Mouse (Mus musculus) CH12.LX (cell line): ENCODE results near the gene Amh. TPM values are rescaled to one million over a fixed set of nuclear protein-coding genes. Genes with fewer than 3 reads are reported as not detected.

Experiments used
- DNase-seq: peaks from one replicate; pipeline ENCODE4 v3.0.0-alpha.2; 2013; ENCODE audit errors: extremely low read depth
- H3K27ac ChIP-seq: 2 replicates; pipeline ENCODE4 v1.5.1; 2012; ENCODE audit warnings: low read depth, mild to moderate bottlenecking, control low read depth, moderate library complexity; ENCODE audit not compliant: insufficient read depth
- H3K27me3 ChIP-seq: replicated peaks from 2 replicates; pipeline ENCODE3; 2012; ENCODE audit warnings: inconsistent platforms
- H3K36me3 ChIP-seq, 2 experiments: replicated peaks in 1 of 2; 2 replicates each; pipeline versions ENCODE3 to v1.6.1; 2012; ENCODE audit warnings: inconsistent platforms in 1 of 2, low read length in 1 of 2, mild to moderate bottlenecking in 1 of 2, mixed read lengths in 1 of 2, moderate library complexity in 1 of 2; ENCODE audit not compliant: control insufficient read depth in 1 of 2, insufficient read depth in 1 of 2
- H3K4me1 ChIP-seq, 2 experiments: 2 replicates each; pipeline ENCODE4 v1.6.1; 2012; ENCODE audit warnings: inconsistent platforms in 1 of 2, moderate library complexity in 1 of 2; ENCODE audit not compliant: insufficient read depth in 2 of 2, control insufficient read depth in 1 of 2
- H3K4me2 ChIP-seq: 2 replicates; pipeline ENCODE4 v1.6.1; 2012; ENCODE audit warnings: low read depth, mild to moderate bottlenecking, control low read depth; ENCODE audit not compliant: poor library complexity, insufficient read depth, severe bottlenecking
- H3K4me3 ChIP-seq, 3 experiments: fragments of 150-350 bp in 1 of 3; sonication (generic) in 1 of 3; replicated peaks in 1 of 3; 2 replicates each; pipeline versions ENCODE3 to v1.5.1; 2011 to 2012; ENCODE audit warnings: low read depth in 2 of 3, low read length in 2 of 3, mild to moderate bottlenecking in 2 of 3, moderate library complexity in 2 of 3, control low read depth in 1 of 3, improper control_type of control experiment in 1 of 3, inconsistent platforms in 1 of 3, mixed read lengths in 1 of 3; ENCODE audit not compliant: poor library complexity in 1 of 3
- H3K79me2 ChIP-seq: replicated peaks from 2 replicates; pipeline ENCODE4 v1.6.1; 2012; ENCODE audit warnings: mild to moderate bottlenecking, moderate library complexity; ENCODE audit not compliant: control insufficient read depth, poor library complexity, insufficient read depth, severe bottlenecking; ENCODE audit errors: extremely low read depth
- H3K9ac ChIP-seq: 2 replicates; pipeline ENCODE4 v1.6.1; 2012; ENCODE audit warnings: low read depth, mild to moderate bottlenecking, control low read depth, moderate library complexity; ENCODE audit not compliant: insufficient read depth
- H3K9me3 ChIP-seq: replicated peaks from 2 replicates; pipeline ENCODE3; 2012; ENCODE audit warnings: low read length, inconsistent platforms, mixed read lengths
- BHLHE40 ChIP-seq: IDR thresholded peaks from 2 replicates; pipeline ENCODE4 v1.6.1; 2011; ENCODE audit warnings: mild to moderate bottlenecking, low read depth, low read length, improper control_type of control experiment
- CHD1 ChIP-seq: IDR thresholded peaks from 2 replicates; pipeline ENCODE4 v1.6.1; 2012; ENCODE audit warnings: low read depth, low read length, improper control_type of control experiment, inconsistent platforms
- CTCF ChIP-seq, 2 experiments: IDR thresholded peaks in 1 of 2; conservative IDR thresholded peaks in 1 of 2; 2 replicates each; pipeline ENCODE4 v1.5.1; 2011 to 2012; ENCODE audit warnings: low read depth in 2 of 2, low read length in 2 of 2, improper control_type of control experiment in 1 of 2, inconsistent platforms in 1 of 2, mild to moderate bottlenecking in 1 of 2, moderate library complexity in 1 of 2
- E2F4 ChIP-seq: IDR thresholded peaks from 2 replicates; pipeline ENCODE4 v1.6.1; 2011; ENCODE audit warnings: low read depth, low read length, improper control_type of control experiment; ENCODE audit not compliant: insufficient replicate concordance
- ELF1 ChIP-seq: IDR thresholded peaks from 2 replicates; pipeline ENCODE4 v1.6.1; 2014; ENCODE audit warnings: low read depth, mild to moderate bottlenecking, inconsistent platforms, low read length, improper control_type of control experiment
- EP300 ChIP-seq: IDR thresholded peaks from 2 replicates; pipeline ENCODE4 v1.6.1; 2011; ENCODE audit warnings: low read length, improper control_type of control experiment
- HCFC1 ChIP-seq: IDR thresholded peaks from 2 replicates; pipeline ENCODE4 v1.6.1; 2012; ENCODE audit warnings: low read depth, mild to moderate bottlenecking, inconsistent platforms, low read length, improper control_type of control experiment
- JUND ChIP-seq: conservative IDR thresholded peaks from 2 replicates; pipeline ENCODE4 v1.6.1; 2011; ENCODE audit warnings: low read depth, low read length, improper control_type of control experiment
- MAFK ChIP-seq: IDR thresholded peaks from 2 replicates; pipeline ENCODE4 v1.6.1; 2011; ENCODE audit warnings: low read length, improper control_type of control experiment; ENCODE audit not compliant: insufficient replicate concordance
- MAX ChIP-seq: IDR thresholded peaks from 2 replicates; pipeline ENCODE4 v1.6.1; 2011; ENCODE audit warnings: low read length, improper control_type of control experiment
- MAZ ChIP-seq: IDR thresholded peaks from 2 replicates; pipeline ENCODE4 v1.6.1; 2012; ENCODE audit warnings: low read depth, mild to moderate bottlenecking, inconsistent platforms, low read length, improper control_type of control experiment, moderate library complexity
- MEF2A ChIP-seq: IDR thresholded peaks from 2 replicates; pipeline ENCODE4 v1.6.1; 2014; ENCODE audit warnings: low read depth, mild to moderate bottlenecking, inconsistent platforms, low read length, improper control_type of control experiment, borderline replicate concordance
- MYC ChIP-seq: IDR thresholded peaks from 2 replicates; pipeline ENCODE4 v1.6.1; 2011; ENCODE audit warnings: low read depth, mild to moderate bottlenecking, improper control_type of control experiment, low read length
- NELFE ChIP-seq: IDR thresholded peaks from 2 replicates; pipeline ENCODE4 v1.6.1; 2011; ENCODE audit warnings: low read depth, low read length, improper control_type of control experiment
- NRF1 ChIP-seq: IDR thresholded peaks from 2 replicates; pipeline ENCODE4 v1.6.1; 2014; ENCODE audit warnings: low read depth, mild to moderate bottlenecking, inconsistent platforms, low read length, improper control_type of control experiment, moderate library complexity
- PAX5 ChIP-seq: IDR thresholded peaks from 2 replicates; pipeline ENCODE4 v1.6.1; 2012; ENCODE audit warnings: low read length, inconsistent platforms, mixed read lengths
- RAD21 ChIP-seq: IDR thresholded peaks from 2 replicates; pipeline ENCODE4 v1.6.1; 2011; ENCODE audit warnings: low read depth, mild to moderate bottlenecking, low read length, improper control_type of control experiment, moderate library complexity
- RCOR1 ChIP-seq: conservative IDR thresholded peaks from 2 replicates; pipeline ENCODE4 v1.6.1; 2012; ENCODE audit warnings: low read depth, mild to moderate bottlenecking, inconsistent platforms, low read length, improper control_type of control experiment
- SIN3A ChIP-seq: IDR thresholded peaks from 2 replicates; pipeline ENCODE4 v1.6.1; 2012; ENCODE audit warnings: low read length, improper control_type of control experiment, inconsistent platforms
- SMC3 ChIP-seq: IDR thresholded peaks from 2 replicates; pipeline ENCODE4 v1.6.1; 2011; ENCODE audit warnings: low read depth, low read length, improper control_type of control experiment
- USF1 ChIP-seq: IDR thresholded peaks from 2 replicates; pipeline ENCODE4 v1.6.1; 2014; ENCODE audit warnings: low read depth, mild to moderate bottlenecking, inconsistent platforms, low read length, improper control_type of control experiment
- USF2 ChIP-seq: conservative IDR thresholded peaks from 2 replicates; pipeline ENCODE4 v1.6.1; 2011; ENCODE audit warnings: low read depth, low read length, improper control_type of control experiment
- ZC3H11A ChIP-seq: IDR thresholded peaks from 2 replicates; pipeline ENCODE4 v1.6.1; 2012; ENCODE audit warnings: low read depth, mild to moderate bottlenecking, inconsistent platforms, low read length, improper control_type of control experiment
- ZMIZ1 ChIP-seq: IDR thresholded peaks from 2 replicates; pipeline ENCODE4 v1.6.1; 2012; ENCODE audit warnings: low read depth, mild to moderate bottlenecking, inconsistent platforms, low read length, improper control_type of control experiment
- dilution Hi-C: fragments of 300-500 bp; cut with MboI; formaldehyde crosslinking; loops from 2 replicates; pipeline ENCODE4 v1.14.3; 2020; ENCODE audit warnings: low sequenced_read_pairs; ENCODE audit not compliant: extremely low pct_unique_long_range_greater_than_20kb, extremely low pct_ligation_motif_present
- in situ Hi-C: fragments of 300-500 bp; cut with MboI; formaldehyde crosslinking; loops from 3 replicates; pipeline ENCODE4 v1.14.3; 2019; ENCODE audit warnings: low sequenced_read_pairs, low pct_ligation_motif_present, low pct_unique_long_range_greater_than_20kb, mixed read lengths
- polyA plus RNA-seq: library from polyadenylated mRNA; unstranded; fragments of >175 nt; gene quantifications from 2 replicates; pipeline ENCODE4 v1.2.1, GENCODE M21; 2012; ENCODE audit warnings: low read depth; ENCODE audit not compliant: insufficient read length
- total RNA-seq, 2 experiments: library from RNA; depleted of rRNA; stranded (reverse); fragments of 300-350 nt in 1 of 2; fragments of >200 nt in 1 of 2; gene quantifications; 2 replicates each; pipeline ENCODE4 v1.2.3; 2012 to 2014

The Amh gene
- total and polyA plus RNA-seq, 3 experiments, result 0.43 to 1.1 (median 0.59) TPM

DNA sequence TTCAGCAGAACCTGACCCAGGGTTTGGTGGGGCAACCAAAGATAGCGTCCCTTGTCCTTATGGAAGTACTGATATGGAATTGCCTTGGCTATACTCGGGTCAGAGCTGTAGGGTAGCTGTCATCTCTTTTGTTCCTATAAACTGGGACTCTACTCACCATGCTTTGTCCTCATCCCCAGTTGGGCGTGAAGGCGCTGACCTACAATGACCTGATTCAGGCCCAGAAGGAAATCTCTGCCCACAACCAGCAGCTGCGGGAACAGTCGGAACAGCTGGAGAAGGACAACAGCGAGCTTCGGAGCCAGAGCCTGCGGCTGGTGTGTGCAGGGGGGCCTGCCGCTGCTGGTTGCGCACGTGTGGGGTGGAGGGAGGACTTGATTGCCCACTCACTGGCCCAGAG lies 20.2 kb upstream of the Amh start:
- no peak overlapping the region for H3K4me2 ChIP-seq
- H3K4me3 ChIP-seq, result no peak overlapping the region
- in situ Hi-C loops (no loop called here), dilution Hi-C loops (no loop called here)
- no peaks in the 10 kb centered on the region for H3K79me2 ChIP-seq
- no peak for DNase-seq
- H3K27ac ChIP-seq, result no peak overlapping the region
- peaks cover 94 to 99% of the 10 kb centered on the region in 2 experiments for H3K36me3 ChIP-seq
- H3K27me3 ChIP-seq, result no peaks in the 10 kb centered on the region
- no peak overlapping the region for H3K9ac ChIP-seq
- TF ChIP-seq ZMIZ1 (no peak), RCOR1 (no peak), PAX5 (no peak), MAZ (no peak)
- TF ChIP-seq, all 38 proteins: peak for 0
- H3K9me3 ChIP-seq, result no peaks in the 10 kb centered on the region
- H3K4me1 ChIP-seq, result no peaks in the 10 kb centered on the region

DNA sequence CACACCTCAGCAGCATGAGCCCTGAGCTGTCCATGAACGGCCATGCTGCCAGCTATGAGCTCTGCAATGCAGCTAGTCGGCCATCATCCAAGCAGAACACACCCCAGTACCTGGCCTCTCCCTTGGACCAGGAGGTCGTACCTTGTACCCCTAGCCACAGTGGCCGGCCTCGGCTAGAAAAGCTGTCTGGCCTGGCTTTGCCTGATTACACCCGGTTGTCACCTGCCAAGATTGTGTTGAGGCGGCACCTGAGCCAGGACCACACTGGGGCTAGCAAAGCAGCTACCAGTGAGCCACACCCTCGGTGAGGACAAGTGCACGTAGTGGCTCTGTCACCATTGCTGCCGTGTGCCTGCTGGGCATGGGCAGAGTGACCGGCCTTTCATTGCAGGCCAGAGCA lies 19.1 kb upstream of the Amh start:
- no peak overlapping the region for H3K4me2 ChIP-seq
- TF ChIP-seq MYC, result no peak
- TF ChIP-seq EP300, result no peak
- TF ChIP-seq BHLHE40, result no peak
- no peak for TF ChIP-seq HCFC1
- no peak for TF ChIP-seq E2F4
- no peak for TF ChIP-seq MAZ
- TF ChIP-seq, all 38 proteins: peak for 0
- in situ Hi-C loops, result no loop called here
- H3K9ac ChIP-seq, result no peak overlapping the region
- no peaks in the 10 kb centered on the region for H3K4me1 ChIP-seq
- dilution Hi-C loops, result no loop called here
- H3K9me3 ChIP-seq, result no peaks in the 10 kb centered on the region
- DNase-seq, result no peak
- H3K4me3 ChIP-seq, result no peak overlapping the region
- H3K27me3 ChIP-seq, result no peaks in the 10 kb centered on the region
- no peak overlapping the region for H3K27ac ChIP-seq
- no peaks in the 10 kb centered on the region for H3K79me2 ChIP-seq
- peaks cover 98 to 99% of the 10 kb centered on the region in 2 experiments for H3K36me3 ChIP-seq

DNA sequence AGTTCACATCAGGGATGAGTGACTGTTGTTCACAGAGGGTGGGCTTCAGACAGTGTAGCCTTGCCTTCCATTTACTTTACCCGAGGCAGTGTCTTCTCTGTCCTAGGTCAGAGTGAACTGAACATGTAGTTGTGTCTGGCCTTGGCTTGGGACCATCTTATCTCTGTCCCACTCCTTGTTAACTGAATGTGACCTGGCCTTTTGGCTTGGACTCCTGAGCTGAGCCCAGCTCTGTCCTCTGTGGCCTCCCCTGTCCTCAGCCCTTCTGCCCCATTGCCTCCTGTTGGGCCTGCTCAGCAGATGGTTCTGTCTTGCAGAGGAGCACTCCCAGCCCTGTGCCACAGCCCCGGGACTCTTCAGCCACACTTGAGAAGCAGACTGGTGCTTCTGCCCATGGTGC lies 17.5 kb upstream of the Amh start:
- H3K4me2 ChIP-seq, result no peak overlapping the region
- TF ChIP-seq USF1, result no peak
- TF ChIP-seq MAX, result no peak
- TF ChIP-seq ELF1, result no peak
- no peak for TF ChIP-seq JUND
- no peak for TF ChIP-seq SIN3A
- TF ChIP-seq USF2, result no peak
- no peak for TF ChIP-seq MAZ
- no peak for TF ChIP-seq NRF1
- TF ChIP-seq CTCF (conservative IDR thresholded peaks at IDR 0.05 in 1 of 2, IDR thresholded peaks at IDR 0.05 in 1 of 2; ENCODE audit: low read depth in 2 of 2, low read length in 2 of 2), result no peak
- no peak for TF ChIP-seq ZC3H11A
- TF ChIP-seq MAFK, result no peak
- no peak for TF ChIP-seq CHD1
- no peak for TF ChIP-seq NELFE
- no peak for TF ChIP-seq RAD21
- TF ChIP-seq MEF2A, result no peak
- TF ChIP-seq SMC3, result no peak
- TF ChIP-seq PAX5, result no peak
- no peaks in the 10 kb centered on the region for H3K27me3 ChIP-seq
- no peaks in the 10 kb centered on the region for H3K4me1 ChIP-seq
- H3K79me2 ChIP-seq, result no peaks in the 10 kb centered on the region
- in situ Hi-C loops (no loop called here), dilution Hi-C loops (no loop called here)
- H3K36me3 ChIP-seq, result peaks cover 98 to 99% of the 10 kb centered on the region in 2 experiments
- H3K9ac ChIP-seq, result no peak overlapping the region
- H3K9me3 ChIP-seq, result no peaks in the 10 kb centered on the region
- DNase-seq, result no peak
- H3K27ac ChIP-seq, result no peak overlapping the region
- H3K4me3 ChIP-seq, result no peak overlapping the region
